Mouse (Mus musculus): ENCODE data around the gene Nacad. TPM values are rescaled to one million over a fixed set of nuclear protein-coding genes. Genes with fewer than 3 reads are reported as not detected.

The Nacad gene
- polyA plus RNA-seq, 1 experiment from 2014 or later, result 78.2 TPM

GRCm38 (mm10) chr11:6593406-6593805, 12.4 kb downstream of the Nacad start:
- no peak overlapping the region for H3K4me2 ChIP-seq
- peaks cover 10% of the 10 kb centered on the region for H3K4me1 ChIP-seq
- H3K9ac ChIP-seq (replicated peaks), result no peak overlapping the region
- H3K27ac ChIP-seq (replicated peaks), result no peak overlapping the region
- no peak overlapping the region for H3K4me3 ChIP-seq (replicated peaks)
- 81% methylated on average over 11 of the region's 11 CpGs for WGBS
- no peaks in the 10 kb centered on the region for H3K9me3 ChIP-seq (replicated peaks)
- H3K27me3 ChIP-seq (replicated peaks), result no peaks in the 10 kb centered on the region
- H3K36me3 ChIP-seq, result peaks cover 91% of the 10 kb centered on the region
- no peak for ATAC-seq (ENCODE audit: low FRiP score)

DNA sequence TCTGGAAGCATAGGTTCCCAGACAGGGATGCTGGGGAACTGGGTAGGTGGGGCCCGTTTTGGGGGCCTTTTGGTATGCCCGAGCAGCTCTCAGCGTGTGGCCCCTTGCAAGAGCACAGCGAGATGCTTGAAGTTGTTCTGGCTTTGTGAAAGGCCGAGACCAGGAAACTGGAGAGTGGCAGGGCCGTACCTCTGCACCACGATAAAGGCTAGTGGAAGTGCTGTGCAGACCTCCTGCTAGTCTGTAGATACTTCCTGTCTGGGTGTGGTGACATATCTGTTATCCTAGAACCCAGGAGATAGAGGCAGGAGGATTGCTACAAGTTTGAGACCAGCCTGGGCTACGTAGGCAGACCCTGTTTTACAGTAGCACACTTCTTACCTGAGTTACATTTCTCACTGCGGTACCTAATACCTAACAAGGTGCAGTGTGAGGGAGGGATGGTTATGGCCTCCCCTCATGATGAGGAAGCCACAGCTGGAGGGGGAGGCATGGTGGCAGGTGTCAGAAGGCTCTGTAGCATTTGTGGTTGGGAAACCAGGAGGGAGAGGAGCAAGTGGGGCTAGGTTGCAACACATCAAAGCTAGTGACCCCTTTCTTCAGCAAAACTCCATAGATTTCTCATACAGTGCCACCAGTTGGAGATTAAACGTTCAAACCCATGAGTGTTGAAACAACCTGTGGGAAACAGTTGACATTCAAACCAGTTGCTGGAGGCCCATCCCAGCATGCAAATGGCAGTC, 14.7 kb downstream of the Nacad start:
- H3K36me3 ChIP-seq, result peaks cover 68% of the 10 kb centered on the region

GRCm38 (mm10) chr11:6589838-6590237, 16.0 kb downstream of the Nacad start:
- no peak for ATAC-seq (ENCODE audit: low FRiP score)
- Histone ChIP-seq H3K4me1 (no peaks in the 10 kb centered on the region), H3K36me3 (peaks cover 67% of the 10 kb centered on the region), H3K27me3 (replicated peaks) (no peaks in the 10 kb centered on the region), H3K9me3 (replicated peaks) (no peaks in the 10 kb centered on the region), H3K4me2 (no peak overlapping the region), H3K4me3 (replicated peaks) (no peak overlapping the region), H3K9ac (replicated peaks) (no peak overlapping the region), H3K27ac (replicated peaks) (no peak overlapping the region)
- 91% methylated on average over 7 of the region's 7 CpGs for WGBS

More for the DNA sequence above, 14.7 kb downstream of the Nacad start:
- no peaks in the 10 kb centered on the region for H3K4me1 ChIP-seq
- no peak overlapping the region for H3K4me2 ChIP-seq
- no peak overlapping the region for H3K4me3 ChIP-seq (replicated peaks)
- no peaks in the 10 kb centered on the region for H3K9me3 ChIP-seq (replicated peaks)
- H3K27ac ChIP-seq (replicated peaks), result no peak overlapping the region
- H3K27me3 ChIP-seq (replicated peaks), result no peaks in the 10 kb centered on the region
- ATAC-seq (ENCODE audit: low FRiP score), result no peak
- no peak overlapping the region for H3K9ac ChIP-seq (replicated peaks)
- 79% methylated on average over 10 of the region's 10 CpGs for WGBS

DNA sequence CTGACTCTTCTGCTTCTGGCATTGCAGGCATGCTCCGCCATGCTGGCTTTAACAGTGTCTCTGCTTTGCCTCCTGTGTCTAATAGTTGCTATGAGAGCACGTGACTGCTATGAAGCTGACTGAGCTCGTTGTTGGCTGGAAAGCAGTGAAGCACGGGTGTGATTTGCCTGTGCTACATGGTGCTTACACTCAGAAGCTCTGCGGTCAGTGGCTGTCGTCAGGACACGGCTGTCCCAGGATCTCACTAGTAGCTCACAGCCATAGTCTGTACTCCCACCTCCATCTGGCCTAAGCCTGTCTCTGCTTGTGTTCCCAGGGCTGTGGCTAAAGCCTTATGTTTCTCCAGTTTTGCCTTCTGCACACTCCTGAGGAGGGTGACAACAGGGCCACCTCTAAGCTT, 17.6 kb downstream of the Nacad start:
- Histone ChIP-seq H3K9ac (replicated peaks) (no peak overlapping the region), H3K4me2 (no peak overlapping the region), H3K36me3 (peaks cover 54% of the 10 kb centered on the region), H3K4me3 (replicated peaks) (no peak overlapping the region), H3K27ac (replicated peaks) (no peak overlapping the region), H3K9me3 (replicated peaks) (no peaks in the 10 kb centered on the region), H3K27me3 (replicated peaks) (no peaks in the 10 kb centered on the region), H3K4me1 (no peaks in the 10 kb centered on the region)
- WGBS, result 96% methylated on average over 7 of the region's 7 CpGs
- ATAC-seq (ENCODE audit: low FRiP score), result no peak

- ATAC-seq (ENCODE audit: low FRiP score), result no peak
- Histone ChIP-seq H3K4me1 (no peaks in the 10 kb centered on the region), H3K4me3 (replicated peaks) (no peak overlapping the region), H3K9me3 (replicated peaks) (no peaks in the 10 kb centered on the region), H3K27me3 (replicated peaks) (no peaks in the 10 kb centered on the region), H3K36me3 (peaks cover 45% of the 10 kb centered on the region), H3K27ac (replicated peaks) (no peak overlapping the region), H3K9ac (replicated peaks) (no peak overlapping the region), H3K4me2 (no peak overlapping the region)
- 92% methylated on average over 7 of the region's 7 CpGs for WGBS
Measured at GRCm38 (mm10) chr11:6587249-6587940, 18.5 kb downstream of the Nacad start.

- H3K9ac ChIP-seq (replicated peaks), result no peak overlapping the region
- H3K4me2 ChIP-seq, result no peak overlapping the region
- H3K4me3 ChIP-seq (replicated peaks), result no peak overlapping the region
- no peaks in the 10 kb centered on the region for H3K9me3 ChIP-seq (replicated peaks)
- WGBS, result 88% methylated on average over 3 of the region's 3 CpGs
- H3K27me3 ChIP-seq (replicated peaks), result no peaks in the 10 kb centered on the region
- ATAC-seq (ENCODE audit: low FRiP score), result no peak
- H3K27ac ChIP-seq (replicated peaks), result no peak overlapping the region
- peaks cover 38% of the 10 kb centered on the region for H3K36me3 ChIP-seq
- no peaks in the 10 kb centered on the region for H3K4me1 ChIP-seq
Measured at GRCm38 (mm10) chr11:6586660-6587059, 19.2 kb downstream of the Nacad start.

GRCm38 (mm10) chr11:6585748-6586147, 20.1 kb downstream of the Nacad start:
- H3K4me2 ChIP-seq, result no peak overlapping the region
- H3K27me3 ChIP-seq (replicated peaks), result no peaks in the 10 kb centered on the region
- WGBS, result 91% methylated on average over 8 of the region's 8 CpGs
- H3K27ac ChIP-seq (replicated peaks), result no peak overlapping the region
- H3K9ac ChIP-seq (replicated peaks), result no peak overlapping the region
- H3K36me3 ChIP-seq, result peaks cover 29% of the 10 kb centered on the region
- H3K9me3 ChIP-seq (replicated peaks), result no peaks in the 10 kb centered on the region
- no peak for ATAC-seq (ENCODE audit: low FRiP score)
- H3K4me1 ChIP-seq, result no peaks in the 10 kb centered on the region
- H3K4me3 ChIP-seq (replicated peaks), result no peak overlapping the region

DNA sequence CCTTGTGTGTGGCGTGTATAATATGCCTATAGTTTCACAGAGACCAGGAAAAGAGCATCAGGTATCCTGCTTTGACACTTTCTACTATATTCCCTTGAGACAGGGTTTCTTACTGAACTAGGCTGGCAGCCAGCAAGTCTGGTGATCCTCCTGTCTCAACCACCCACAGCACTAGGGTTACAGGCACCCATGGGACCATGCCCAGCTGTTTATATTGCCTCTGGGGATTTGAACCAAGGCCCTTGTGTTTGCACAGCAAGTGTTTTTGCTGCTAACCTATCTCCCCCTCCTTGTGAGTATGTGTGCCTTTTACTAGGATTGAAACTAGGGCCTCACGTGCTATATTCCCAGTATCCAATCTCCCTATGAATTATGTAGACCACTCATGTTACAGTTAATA, 24.3 kb downstream of the Nacad start:
- Histone ChIP-seq H3K27ac (replicated peaks) (no peak overlapping the region), H3K36me3 (peaks cover 13% of the 10 kb centered on the region), H3K4me3 (replicated peaks) (no peak overlapping the region), H3K9ac (replicated peaks) (no peak overlapping the region), H3K27me3 (replicated peaks) (no peaks in the 10 kb centered on the region), H3K4me2 (no peak overlapping the region), H3K4me1 (peaks cover 6% of the 10 kb centered on the region; the same call in 1 of the 2 replicates), H3K9me3 (replicated peaks) (no peaks in the 10 kb centered on the region)
- whole genome bisulfite sequencing, result 85% methylated on average over 2 of the region's 2 CpGs
- no peak for ATAC-seq (ENCODE audit: low FRiP score)

DNA sequence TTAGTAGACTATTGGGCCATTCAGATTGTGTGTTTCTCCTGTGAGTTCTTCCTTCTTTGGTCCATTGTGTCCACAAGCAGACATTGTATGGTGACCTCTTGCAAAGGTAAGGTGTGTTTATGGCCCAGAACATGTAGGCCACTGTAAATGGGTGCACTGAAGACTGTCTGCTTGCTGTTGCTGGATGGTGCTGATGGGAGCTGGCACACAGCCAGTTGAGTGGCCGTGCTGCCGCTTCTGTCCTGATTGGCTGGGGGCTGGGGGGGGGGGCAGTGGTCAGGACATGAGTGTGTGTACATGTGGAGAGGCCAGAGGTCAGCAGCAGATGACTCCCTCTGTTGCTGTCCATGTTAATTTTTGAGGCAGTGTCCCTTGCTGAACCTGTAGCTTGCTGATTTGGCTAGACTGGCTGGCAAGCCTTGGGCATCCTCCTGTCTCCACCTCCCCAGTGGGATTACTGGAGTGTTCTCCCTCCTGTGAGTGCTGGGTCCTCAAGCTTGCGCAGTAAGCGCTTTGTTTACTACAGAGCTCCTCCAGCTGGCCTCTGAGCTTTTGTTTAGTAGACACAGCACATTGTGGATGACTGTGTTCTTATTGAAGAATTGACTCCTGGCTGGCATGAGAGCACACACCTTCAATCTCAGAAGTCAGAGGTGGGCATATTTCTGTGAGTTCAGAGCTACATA, 25.6 kb downstream of the Nacad start:
- no peaks in the 10 kb centered on the region for H3K9me3 ChIP-seq (replicated peaks)
- no peaks in the 10 kb centered on the region for H3K27me3 ChIP-seq (replicated peaks)
- H3K27ac ChIP-seq (replicated peaks), result no peak overlapping the region
- peaks cover 6% of the 10 kb centered on the region; the same call in 1 of the 2 replicates for H3K4me1 ChIP-seq
- no peak overlapping the region for H3K4me3 ChIP-seq (replicated peaks)
- H3K36me3 ChIP-seq, result peaks cover 12% of the 10 kb centered on the region
- H3K4me2 ChIP-seq, result no peak overlapping the region
- H3K9ac ChIP-seq (replicated peaks), result no peak overlapping the region
- ATAC-seq (ENCODE audit: low FRiP score), result no peak
- 50% methylated on average over 4 of the region's 4 CpGs for WGBS

DNA sequence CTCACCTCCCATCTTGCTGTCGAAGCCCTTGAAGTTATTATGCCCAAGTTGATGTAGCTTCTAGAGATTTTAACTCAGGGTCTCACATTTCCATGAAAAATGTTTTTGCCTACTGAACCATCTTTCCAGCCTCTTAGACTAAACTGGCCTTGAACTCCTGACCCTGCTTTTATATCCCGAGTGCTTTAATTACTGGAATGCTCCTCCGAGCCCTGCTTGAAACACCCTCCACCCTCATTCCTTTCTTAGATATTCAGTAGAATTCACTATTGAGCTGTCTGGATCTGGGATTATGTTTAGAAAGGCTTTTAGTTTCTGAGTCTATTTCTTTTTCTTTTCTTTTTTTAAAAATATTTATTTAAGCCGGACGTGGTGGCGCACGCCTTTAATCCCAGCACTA, 26.5 kb downstream of the Nacad start:
- no peak overlapping the region for H3K4me3 ChIP-seq (replicated peaks)
- WGBS, result 92% methylated on average over 7 of the region's 7 CpGs
- no peaks in the 10 kb centered on the region for H3K27me3 ChIP-seq (replicated peaks)
- H3K27ac ChIP-seq (replicated peaks), result no peak overlapping the region
- H3K4me1 ChIP-seq, result peaks cover 6% of the 10 kb centered on the region; the same call in 1 of the 2 replicates
- H3K9ac ChIP-seq (replicated peaks), result no peak overlapping the region
- H3K9me3 ChIP-seq (replicated peaks), result no peaks in the 10 kb centered on the region
- H3K36me3 ChIP-seq, result peaks cover 7% of the 10 kb centered on the region
- no peak overlapping the region for H3K4me2 ChIP-seq
- no peak for ATAC-seq (ENCODE audit: low FRiP score)

DNA sequence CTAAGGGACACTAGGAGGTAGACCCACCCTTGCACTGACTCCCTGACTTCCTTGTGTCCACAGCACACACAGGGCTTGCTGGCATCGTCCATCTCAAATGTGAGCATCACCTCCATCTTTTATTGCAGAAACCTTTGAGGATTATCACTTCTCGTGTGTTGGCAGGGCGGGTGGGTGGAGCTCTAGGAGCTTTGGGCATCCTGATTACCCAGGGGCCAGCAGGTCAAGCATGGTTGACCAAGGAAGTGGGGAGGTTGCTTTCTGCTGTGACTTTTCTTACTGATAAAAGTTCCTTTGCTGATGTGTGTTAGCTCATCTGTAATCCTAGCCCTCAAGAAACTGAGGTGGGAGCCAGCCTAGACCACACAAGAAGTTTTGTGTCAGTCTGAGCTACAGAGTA, 29.7 kb downstream of the Nacad start:
- ATAC-seq (ENCODE audit: low FRiP score), result no peak
- no peak overlapping the region for H3K4me3 ChIP-seq (replicated peaks)
- H3K4me2 ChIP-seq, result no peak overlapping the region
- peaks cover 6% of the 10 kb centered on the region; the same call in 1 of the 2 replicates for H3K4me1 ChIP-seq
- no peak overlapping the region for H3K9ac ChIP-seq (replicated peaks)
- 93% methylated on average over 3 of the region's 3 CpGs for WGBS
- no peak overlapping the region for H3K27ac ChIP-seq (replicated peaks)
- no peaks in the 10 kb centered on the region for H3K9me3 ChIP-seq (replicated peaks)
- peaks cover 14% of the 10 kb centered on the region for H3K36me3 ChIP-seq
- H3K27me3 ChIP-seq (replicated peaks), result no peaks in the 10 kb centered on the region

DNA sequence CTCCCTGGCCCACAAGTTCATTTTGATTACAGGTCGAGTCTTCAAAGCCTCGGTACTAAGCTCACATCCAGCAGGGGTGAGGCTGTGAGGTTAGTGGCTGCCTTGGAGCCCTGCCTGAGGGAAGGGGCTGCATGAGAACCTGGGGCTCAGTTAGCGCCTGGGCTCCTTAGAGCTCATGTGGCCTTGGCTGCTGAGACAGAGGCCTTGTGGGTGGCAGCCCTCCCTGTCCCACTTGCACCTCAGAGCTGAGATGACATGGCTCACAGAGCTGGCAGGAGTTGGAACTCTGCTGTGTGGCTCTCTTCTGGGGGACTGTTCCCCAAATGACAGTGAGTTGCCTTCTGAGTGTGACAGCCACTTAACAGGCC, 36.5 kb downstream of the Nacad start:
- Histone ChIP-seq H3K4me2 (no peak overlapping the region), H3K27ac (replicated peaks) (peak overlapping the region; percentile 65), H3K9ac (replicated peaks) (no peak overlapping the region), H3K9me3 (replicated peaks) (no peaks in the 10 kb centered on the region), H3K27me3 (replicated peaks) (no peaks in the 10 kb centered on the region), H3K36me3 (peaks cover 12% of the 10 kb centered on the region), H3K4me1 (peaks cover 18% of the 10 kb centered on the region), H3K4me3 (replicated peaks) (no peak overlapping the region)
- ATAC-seq (ENCODE audit: low FRiP score), result peak; percentile 45; the same call in 1 of the 2 replicates
- 50% methylated on average over 3 of the region's 3 CpGs for WGBS
